Mouse (Mus musculus) liver, embryonic 15.5 days (tissue): ENCODE results near the gene Spn. TPM values are rescaled to one million over a fixed set of nuclear protein-coding genes. Genes with fewer than 3 reads are reported as not detected.

Experiments
- ATAC-seq: fragments of 200-750 bp; cut with Nextera tagmentation; 2 replicates; pipeline ENCODE4 v1.8.0; 2017; ENCODE audit warnings: moderate number of reproducible peaks, mild to moderate bottlenecking, moderate library complexity; ENCODE audit not compliant: insufficient read depth
- H3K27ac ChIP-seq: fragments of 300-500 bp; sonication (generic); replicated peaks from 2 replicates; pipeline ENCODE4 v1.5.1; 2015; ENCODE audit warnings: mild to moderate bottlenecking, inconsistent platforms
- H3K27me3 ChIP-seq: fragments of 300-500 bp; sonication (generic); 2 replicates; pipeline ENCODE4 v1.6.1; 2015; ENCODE audit warnings: mild to moderate bottlenecking, inconsistent platforms
- H3K36me3 ChIP-seq: fragments of 300-500 bp; sonication (generic); replicated peaks from 2 replicates; pipeline ENCODE4 v1.6.1; 2015; ENCODE audit warnings: moderate library complexity, mild to moderate bottlenecking, inconsistent platforms
- H3K4me1 ChIP-seq: fragments of 300-500 bp; sonication (generic); replicated peaks from 2 replicates; pipeline ENCODE4 v1.6.1; 2015; ENCODE audit warnings: inconsistent platforms
- H3K4me2 ChIP-seq: fragments of 300-500 bp; sonication (generic); 2 replicates; pipeline ENCODE4 v1.6.1; 2015; ENCODE audit warnings: moderate library complexity, mild to moderate bottlenecking, inconsistent platforms
- H3K4me3 ChIP-seq: fragments of 300-500 bp; sonication (generic); replicated peaks from 2 replicates; pipeline ENCODE4 v1.5.1; 2015; ENCODE audit warnings: mild to moderate bottlenecking, inconsistent platforms
- H3K9ac ChIP-seq: fragments of 300-500 bp; sonication (generic); 2 replicates; pipeline ENCODE4 v1.6.1; 2015; ENCODE audit warnings: moderate library complexity, mild to moderate bottlenecking, inconsistent platforms
- H3K9me3 ChIP-seq: fragments of 300-500 bp; sonication (generic); replicated peaks from 2 replicates; pipeline ENCODE4 v1.6.1; 2016; ENCODE audit warnings: inconsistent platforms
- WGBS: fragments of 180-500 bp; shearing (Covaris S2); methylation state at CpG from one replicate; pipeline ENCODE4 v1.1.7; 2015; ENCODE audit warnings: mixed read lengths; ENCODE audit not compliant: insufficient replicate concordance; 5-methylcytosine and 5-hydroxymethylcytosine counted together
- polyA plus RNA-seq: library from polyadenylated mRNA; unstranded; fragments of >200 nt; fragmentation: Nextera tagmentation; extraction: Ambion mirVana; gene quantifications from 2 replicates; pipeline ENCODE4 v1.2.1, GENCODE M21; 2015

The Spn gene
- polyA plus RNA-seq, 1 experiment from 2014 or later: 6.7 TPM

- Histone ChIP-seq H3K4me3 (0 out of 2 replicates have a peak overlapping the region, but pooled peaks have one; percentile 26), H3K9me3 (no peaks in the 10 kb centered on the region), H3K9ac (no peak overlapping the region), H3K36me3 (0 out of 2 replicates have a peak, but pooled peaks cover 4% of the 10 kb centered on the region), H3K4me2 (peak overlapping the region; percentile 53), H3K27ac (no peak overlapping the region), H3K4me1 (peaks cover 32% of the 10 kb centered on the region), H3K27me3 (no peaks in the 10 kb centered on the region)
- peak; percentile 43 for ATAC-seq
- 13% methylated on average over 17 of the region's 17 CpGs for WGBS
These were observed 32.9 kb downstream of the Spn start for GRCm38 (mm10) chr7:127104560-127105332.

GRCm38 (mm10) chr7:127103960-127104359 lies 33.7 kb downstream of the Spn start:
- H3K9me3 ChIP-seq: no peaks in the 10 kb centered on the region
- 53% methylated on average over 6 of the region's 6 CpGs for WGBS
- no peak for ATAC-seq
- no peak overlapping the region for H3K27ac ChIP-seq
- no peaks in the 10 kb centered on the region for H3K27me3 ChIP-seq
- H3K4me2 ChIP-seq: no peak overlapping the region
- H3K4me3 ChIP-seq: no peak overlapping the region
- no peak overlapping the region for H3K9ac ChIP-seq
- H3K36me3 ChIP-seq: 0 out of 2 replicates have a peak, but pooled peaks cover 4% of the 10 kb centered on the region
- peaks cover 33% of the 10 kb centered on the region for H3K4me1 ChIP-seq

GRCm38 (mm10) chr7:127102148-127102547 lies 35.5 kb downstream of the Spn start:
- Histone ChIP-seq H3K4me2 (no peak overlapping the region), H3K4me3 (no peak overlapping the region), H3K9ac (no peak overlapping the region), H3K27me3 (no peaks in the 10 kb centered on the region), H3K27ac (no peak overlapping the region), H3K36me3 (no peaks in the 10 kb centered on the region), H3K9me3 (0 out of 2 replicates have a peak, but pooled peaks cover 4% of the 10 kb centered on the region), H3K4me1 (peaks cover 39% of the 10 kb centered on the region)
- WGBS: 58% methylated on average over 6 of the region's 6 CpGs
- ATAC-seq: no peak

- ATAC-seq: no peak
- 16% methylated on average over 2 of the region's 2 CpGs for WGBS
These were observed 36.1 kb downstream of the Spn start for GRCm38 (mm10) chr7:127101451-127102016.

GRCm38 (mm10) chr7:127099528-127099927 lies 38.1 kb downstream of the Spn start:
- peaks cover 30% of the 10 kb centered on the region for H3K4me1 ChIP-seq
- no peaks in the 10 kb centered on the region for H3K27me3 ChIP-seq
- 64% methylated on average over 4 of the region's 4 CpGs for WGBS
- no peaks in the 10 kb centered on the region for H3K36me3 ChIP-seq
- no peak overlapping the region for H3K9ac ChIP-seq
- no peak overlapping the region for H3K4me3 ChIP-seq
- no peak overlapping the region for H3K4me2 ChIP-seq
- no peak for ATAC-seq
- H3K9me3 ChIP-seq: 0 out of 2 replicates have a peak, but pooled peaks cover 4% of the 10 kb centered on the region
- H3K27ac ChIP-seq: no peak overlapping the region

More at GRCm38 (mm10) chr7:127101451-127102016, 36.1 kb downstream of the Spn start:
- Histone ChIP-seq H3K4me2 (no peak overlapping the region), H3K4me3 (no peak overlapping the region), H3K4me1 (peaks cover 39% of the 10 kb centered on the region), H3K9ac (no peak overlapping the region), H3K9me3 (0 out of 2 replicates have a peak, but pooled peaks cover 4% of the 10 kb centered on the region), H3K27me3 (no peaks in the 10 kb centered on the region), H3K27ac (no peak overlapping the region), H3K36me3 (no peaks in the 10 kb centered on the region)

GRCm38 (mm10) chr7:127098950-127099349 lies 38.7 kb downstream of the Spn start:
- Histone ChIP-seq H3K4me1 (peaks cover 24% of the 10 kb centered on the region), H3K27ac (0 out of 2 replicates have a peak overlapping the region, but pooled peaks have one; percentile 24), H3K4me2 (no peak overlapping the region), H3K4me3 (no peak overlapping the region), H3K27me3 (no peaks in the 10 kb centered on the region), H3K36me3 (no peaks in the 10 kb centered on the region), H3K9ac (no peak overlapping the region), H3K9me3 (0 out of 2 replicates have a peak, but pooled peaks cover 4% of the 10 kb centered on the region)
- ATAC-seq: no peak
- 85% methylated on average over 4 of the region's 4 CpGs for WGBS

GRCm38 (mm10) chr7:127098521-127098920 lies 39.1 kb downstream of the Spn start:
- Histone ChIP-seq H3K4me3 (no peak overlapping the region), H3K36me3 (no peaks in the 10 kb centered on the region), H3K9me3 (0 out of 2 replicates have a peak, but pooled peaks cover 4% of the 10 kb centered on the region), H3K27ac (0 out of 2 replicates have a peak overlapping the region, but pooled peaks have one; percentile 24), H3K4me2 (no peak overlapping the region; the same call in 1 of the 2 replicates), H3K4me1 (peaks cover 25% of the 10 kb centered on the region), H3K9ac (no peak overlapping the region), H3K27me3 (no peaks in the 10 kb centered on the region)
- ATAC-seq: 0 out of 2 replicates have a peak, but pooled peaks have one; percentile 40
- 59% methylated on average over 5 of the region's 5 CpGs for WGBS

- Histone ChIP-seq H3K9me3 (0 out of 2 replicates have a peak, but pooled peaks cover 4% of the 10 kb centered on the region), H3K4me3 (no peak overlapping the region), H3K27me3 (no peaks in the 10 kb centered on the region), H3K36me3 (peaks cover 12% of the 10 kb centered on the region; the same call in 1 of the 2 replicates), H3K4me2 (no peak overlapping the region), H3K9ac (no peak overlapping the region), H3K4me1 (peaks cover 40% of the 10 kb centered on the region), H3K27ac (no peak overlapping the region)
- WGBS: 72% methylated on average over 7 of the region's 7 CpGs
- ATAC-seq: no peak
These were observed 41.2 kb downstream of the Spn start for GRCm38 (mm10) chr7:127096456-127096855.

GRCm38 (mm10) chr7:127093914-127094313 lies 43.7 kb downstream of the Spn start:
- Histone ChIP-seq H3K4me2 (no peak overlapping the region), H3K27me3 (no peaks in the 10 kb centered on the region), H3K4me3 (no peak overlapping the region), H3K36me3 (peaks cover 12% of the 10 kb centered on the region; the same call in 1 of the 2 replicates), H3K27ac (0 out of 2 replicates have a peak overlapping the region, but pooled peaks have one; percentile 51), H3K9ac (no peak overlapping the region), H3K4me1 (peaks cover 57% of the 10 kb centered on the region), H3K9me3 (0 out of 2 replicates have a peak, but pooled peaks cover 3% of the 10 kb centered on the region)
- ATAC-seq: no peak
- 67% methylated on average over 3 of the region's 3 CpGs for WGBS

- peak within 1 kb of the TSS; percentile 70 for H3K9ac ChIP-seq
- WGBS: 9% methylated on average over 16 of the region's 16 CpGs
- H3K4me1 ChIP-seq: peaks cover 70% of the 10 kb centered on the region
These were observed 46.3 kb downstream of the Spn start, which contains the start of gene AI467606 for GRCm38 (mm10) chr7:127091114-127091896. AI467606 (plus strand) TSS chr7:127091359.

More at GRCm38 (mm10) chr7:127091114-127091896, 46.3 kb downstream of the Spn start, which contains the start of gene AI467606:
- peak; percentile 87 for ATAC-seq
- Histone ChIP-seq H3K27ac (peak within 1 kb of the TSS; percentile 93), H3K9me3 (no peaks in the 10 kb centered on the region), H3K27me3 (no peaks in the 10 kb centered on the region), H3K36me3 (peaks cover 12% of the 10 kb centered on the region; the same call in 1 of the 2 replicates), H3K4me2 (peak within 1 kb of the TSS; percentile 88), H3K4me3 (peak within 1 kb of the TSS; percentile 68)
